Mouse (Mus musculus) lung, adult 18-20 months (tissue): ENCODE results near the gene Kif26b.

Source experiments
- DNase-seq, 2 experiments: peaks; one replicate each; pipeline ENCODE4 v3.0.0; 2022; ENCODE audit warnings: mixed read lengths in 2 of 2

Gene Kif26b

GRCm38 (mm10) chr1:178528431-178529351 lies at the start of gene Kif26b:
Gene Kif26b, plus strand, starts transcription at chr1:178529125.
- DNase-seq, result peak; percentile 9 to 19

DNA sequence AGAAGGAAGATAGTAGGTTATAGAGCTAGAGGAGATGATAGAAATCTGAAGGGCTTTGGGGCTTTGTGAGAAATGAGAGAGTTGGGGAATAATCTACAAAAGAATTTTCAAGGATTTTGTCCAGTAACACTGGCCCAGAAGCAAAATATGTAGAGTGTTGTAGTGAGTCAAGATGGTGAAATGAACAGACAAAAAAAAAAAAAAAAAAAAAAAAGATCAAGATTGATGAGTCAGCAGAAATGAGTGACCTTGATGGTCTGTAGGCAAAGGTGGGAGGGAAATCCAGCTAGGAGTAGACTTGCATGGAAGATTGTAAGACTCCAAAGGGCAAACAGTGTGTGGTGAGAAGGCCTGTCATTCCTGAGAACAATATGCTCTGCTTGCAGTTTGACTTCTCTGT lies 45.1 kb upstream of the Kif26b start:
- DNase-seq, result no peak

DNA sequence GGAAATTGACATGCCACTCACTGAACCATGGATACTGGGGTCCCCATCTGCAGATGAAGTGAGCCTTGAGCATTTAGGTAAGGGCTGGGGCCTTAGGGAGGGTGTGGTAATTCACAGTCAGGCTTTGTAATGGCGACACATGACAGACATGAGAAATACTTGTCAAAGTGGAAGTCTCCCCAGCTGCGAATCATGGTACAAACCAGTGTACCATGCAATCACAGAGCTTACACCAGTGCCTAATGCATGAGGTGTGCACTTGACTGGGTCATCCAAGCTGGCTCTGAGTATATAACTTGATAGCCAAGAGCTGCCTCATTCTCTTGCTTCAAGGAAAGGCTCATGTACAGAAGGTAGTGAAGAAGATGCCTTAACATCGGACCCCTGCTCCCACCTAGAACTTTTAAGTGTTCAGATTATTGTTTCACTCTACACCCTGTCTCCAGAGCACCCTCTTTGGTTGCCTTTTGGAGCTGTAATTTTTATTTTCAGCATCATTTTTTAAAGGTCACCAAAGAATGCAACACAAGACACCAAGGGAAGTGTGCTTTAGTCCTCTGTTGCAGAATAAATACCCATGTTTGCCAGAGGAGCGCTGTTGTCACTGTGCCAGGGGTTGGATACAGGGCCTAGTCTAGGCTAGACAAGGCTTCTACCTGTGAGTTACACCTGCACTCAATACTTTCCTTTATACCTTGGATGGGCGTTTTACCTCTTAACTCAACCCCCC lies 43.6 kb upstream of the Kif26b start:
- DNase-seq, result no peak

GRCm38 (mm10) chr1:178485868-178486220 lies 43.1 kb upstream of the Kif26b start:
- no peak for DNase-seq

- DNase-seq, result no peak
These were observed 42.1 kb upstream of the Kif26b start for GRCm38 (mm10) chr1:178486828-178487227.

GRCm38 (mm10) chr1:178489127-178489526 lies 39.8 kb upstream of the Kif26b start:
- DNase-seq, result no peak

- no peak for DNase-seq
These were observed 37.2 kb upstream of the Kif26b start for GRCm38 (mm10) chr1:178491733-178492132.

DNA sequence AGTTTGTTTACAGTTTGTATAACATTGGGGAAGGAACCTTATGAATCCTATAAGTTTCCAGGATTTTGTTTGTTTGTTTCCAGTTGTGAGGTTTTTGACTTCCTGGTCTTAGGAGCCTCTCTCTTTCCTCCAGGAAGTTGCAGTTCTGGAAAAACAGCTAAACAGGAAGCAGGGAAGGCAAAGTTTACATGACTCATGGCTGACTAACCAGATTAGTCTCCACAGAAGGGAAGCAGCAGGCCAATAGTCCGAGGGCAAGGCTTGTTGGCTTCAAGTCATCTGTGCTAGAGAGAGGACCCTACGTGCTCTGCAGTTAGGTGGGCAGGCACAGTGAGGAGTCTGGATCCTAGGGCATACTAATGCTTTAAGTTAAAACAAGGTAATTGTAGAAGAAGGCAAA lies 36.4 kb upstream of the Kif26b start:
- DNase-seq, result no peak

DNA sequence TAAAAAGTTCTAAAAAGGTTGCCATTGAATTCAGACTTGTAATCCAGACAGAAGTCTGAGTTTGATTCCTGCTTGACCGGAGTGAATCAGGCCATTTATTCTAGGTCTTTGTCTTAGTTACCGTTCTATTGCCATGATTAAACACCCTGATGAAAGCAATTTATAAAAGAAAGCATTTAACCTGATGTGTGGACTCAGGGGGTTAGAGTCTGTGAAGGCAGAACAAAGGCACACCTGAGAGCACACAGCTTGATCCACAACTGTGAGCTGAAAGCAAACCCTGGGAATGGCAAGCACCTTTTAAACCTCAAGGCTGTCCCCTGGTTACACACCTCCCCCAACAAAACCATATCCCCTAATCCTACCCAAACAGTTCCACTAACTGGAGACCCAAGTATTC lies 32.7 kb upstream of the Kif26b start:
- no peak for DNase-seq

DNA sequence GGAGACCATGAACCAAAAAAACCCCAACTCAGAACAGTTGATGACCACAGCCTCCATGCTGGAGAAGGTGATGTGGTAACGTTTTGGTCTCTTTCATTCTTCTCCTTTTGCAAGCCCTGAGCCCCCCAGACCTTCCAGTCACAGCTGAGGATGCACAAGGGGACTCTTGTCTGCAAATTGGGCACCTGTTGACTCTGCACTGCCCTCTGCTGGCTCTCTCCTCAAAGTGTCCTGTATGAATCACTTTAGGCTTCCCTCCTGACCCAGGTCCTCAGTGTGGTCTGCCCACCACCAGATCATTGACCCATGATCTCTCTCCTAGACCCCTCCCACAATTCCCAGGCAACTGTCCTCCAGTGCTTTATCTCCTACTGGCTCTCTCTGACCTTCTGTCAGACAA lies 32.1 kb upstream of the Kif26b start:
- DNase-seq, result peak; percentile 12 to 18

DNA sequence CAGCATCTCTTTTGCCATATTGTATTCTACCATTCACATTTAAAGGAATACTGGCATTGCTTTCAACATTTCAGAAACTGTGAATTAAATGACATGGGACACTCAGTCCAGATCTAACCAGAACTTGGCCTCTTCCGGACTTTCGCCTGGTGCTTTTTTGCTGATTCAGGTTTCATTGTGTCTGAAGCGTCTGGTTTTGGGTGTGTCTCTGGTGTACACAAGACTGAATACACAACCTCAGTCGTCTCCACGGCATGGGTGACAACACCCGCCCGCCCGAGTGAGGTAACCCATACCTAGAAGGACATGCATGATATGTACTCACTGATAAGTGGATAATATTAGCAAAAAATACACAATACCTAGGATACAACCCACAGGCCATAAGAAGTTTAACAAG lies 22.0 kb upstream of the Kif26b start:
- no peak for DNase-seq

DNA sequence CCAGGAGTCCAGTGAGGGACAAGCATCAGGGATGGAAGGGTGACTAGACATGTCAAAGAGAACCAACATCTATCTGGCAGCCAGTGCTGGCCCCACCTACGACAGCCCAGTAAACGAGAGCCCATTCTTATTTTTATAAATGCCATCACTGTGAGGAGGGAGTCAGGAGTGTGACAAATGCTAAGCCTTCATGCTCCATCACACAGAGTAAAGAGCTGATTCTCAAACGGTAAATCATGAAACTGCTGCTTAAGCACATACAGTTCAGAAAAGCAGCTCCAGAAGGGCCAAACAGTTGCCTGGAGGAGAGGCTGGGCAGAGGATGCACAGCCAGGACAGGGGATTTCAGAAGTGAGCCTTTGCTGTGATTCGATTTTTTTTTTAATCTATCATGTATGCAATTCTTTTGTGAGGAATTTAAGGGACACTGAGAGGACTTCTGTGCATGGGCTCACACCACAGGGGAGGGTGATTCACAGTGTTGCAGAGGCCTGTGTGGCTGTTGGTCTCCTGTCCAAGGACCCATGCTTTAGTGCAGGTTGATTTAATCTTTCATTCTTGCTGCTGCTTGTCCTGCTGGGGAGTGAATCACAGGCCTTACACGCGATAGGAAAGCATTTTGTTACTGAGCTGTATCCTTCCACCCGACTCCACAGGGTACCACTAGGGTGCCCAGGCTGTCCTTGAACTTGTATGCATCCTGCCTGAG lies 16.4 kb upstream of the Kif26b start:
- no peak for DNase-seq

- DNase-seq, result no peak
These were observed 15.0 kb upstream of the Kif26b start for GRCm38 (mm10) chr1:178513954-178514353.

GRCm38 (mm10) chr1:178515839-178516238 lies 13.1 kb upstream of the Kif26b start:
- DNase-seq, result no peak

GRCm38 (mm10) chr1:178522389-178522788 lies 6.5 kb upstream of the Kif26b start:
- no peak for DNase-seq

DNA sequence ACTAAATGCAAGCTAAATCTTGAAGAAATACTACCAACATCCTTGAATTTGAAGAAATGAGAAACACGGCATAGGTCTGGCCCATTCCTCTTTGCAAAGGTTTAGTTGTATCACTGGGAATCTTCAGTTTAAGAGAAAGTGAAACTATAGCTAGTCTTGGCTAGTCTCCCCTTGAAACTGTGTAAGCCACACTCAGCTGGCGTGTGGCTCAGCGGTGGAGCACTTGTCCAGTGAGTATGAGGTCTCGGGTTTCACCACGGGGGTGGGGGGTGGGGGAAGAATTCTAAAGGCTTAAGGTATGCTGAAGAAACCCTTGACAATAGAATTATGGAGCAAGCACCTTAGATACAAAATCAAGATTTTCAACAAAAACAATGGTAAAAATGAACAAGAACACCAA lies 5.8 kb upstream of the Kif26b start:
- DNase-seq, result no peak

DNA sequence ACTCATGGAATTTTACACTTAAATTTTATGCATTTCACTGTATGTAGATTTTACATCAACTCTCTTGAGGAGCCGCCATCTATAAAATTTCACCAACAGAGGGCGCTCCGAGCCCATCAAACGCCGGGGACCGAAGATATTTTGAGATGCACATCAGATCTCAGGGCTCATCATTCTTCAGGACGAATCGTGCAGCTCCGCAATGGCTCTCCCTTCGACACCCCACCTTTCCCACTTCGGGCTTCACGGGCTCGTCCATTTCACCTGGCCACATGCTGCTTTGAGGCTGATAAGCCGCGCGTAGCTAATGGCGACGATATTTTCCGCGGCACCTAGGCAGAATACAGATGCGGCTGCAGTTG lies 1.8 kb upstream of the Kif26b start:
- peak; percentile 27 to 53 for DNase-seq

GRCm38 (mm10) chr1:178527547-178528361 lies 1.2 kb upstream of the Kif26b start:
- peak; percentile 9 to 24 for DNase-seq

DNA sequence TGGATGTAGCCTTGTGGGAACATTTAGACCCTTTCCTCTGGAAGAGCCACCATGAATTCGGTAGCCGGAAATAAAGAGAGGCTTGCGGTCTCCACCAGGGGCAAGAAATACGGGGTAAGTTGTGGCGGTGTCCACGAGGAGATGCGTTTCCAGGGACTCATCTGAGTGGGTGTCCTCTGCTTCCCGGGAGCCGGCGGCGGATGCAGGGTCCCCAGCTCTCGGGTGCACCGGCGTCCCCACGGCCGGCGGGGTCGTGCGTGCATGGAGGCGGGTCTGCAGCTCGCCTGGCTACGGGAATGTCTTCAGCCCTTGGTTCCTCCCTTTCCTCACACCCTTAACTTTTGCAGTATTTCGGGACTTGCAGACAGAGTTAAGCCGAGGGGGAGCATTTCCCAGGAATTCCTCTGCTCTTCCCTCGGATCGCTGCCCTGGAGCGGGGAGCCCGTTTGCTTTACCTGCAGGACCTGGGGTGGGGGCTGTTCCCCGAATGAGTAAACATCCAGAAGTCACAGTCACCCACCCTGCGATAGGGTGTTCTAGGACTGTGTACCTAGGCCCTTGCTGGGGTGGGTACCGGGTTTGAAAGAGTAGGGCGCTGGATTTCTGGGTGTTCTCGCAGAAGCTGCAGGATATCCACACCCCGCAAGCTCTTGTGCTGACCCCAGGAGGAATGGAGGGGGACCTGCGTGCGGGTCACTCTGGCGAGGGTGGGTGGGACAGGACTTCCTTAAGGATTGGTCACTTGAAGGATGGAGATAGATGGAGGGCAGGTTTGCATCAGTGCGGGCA lies 781 bp downstream of the Kif26b start:
- no peak for DNase-seq

DNA sequence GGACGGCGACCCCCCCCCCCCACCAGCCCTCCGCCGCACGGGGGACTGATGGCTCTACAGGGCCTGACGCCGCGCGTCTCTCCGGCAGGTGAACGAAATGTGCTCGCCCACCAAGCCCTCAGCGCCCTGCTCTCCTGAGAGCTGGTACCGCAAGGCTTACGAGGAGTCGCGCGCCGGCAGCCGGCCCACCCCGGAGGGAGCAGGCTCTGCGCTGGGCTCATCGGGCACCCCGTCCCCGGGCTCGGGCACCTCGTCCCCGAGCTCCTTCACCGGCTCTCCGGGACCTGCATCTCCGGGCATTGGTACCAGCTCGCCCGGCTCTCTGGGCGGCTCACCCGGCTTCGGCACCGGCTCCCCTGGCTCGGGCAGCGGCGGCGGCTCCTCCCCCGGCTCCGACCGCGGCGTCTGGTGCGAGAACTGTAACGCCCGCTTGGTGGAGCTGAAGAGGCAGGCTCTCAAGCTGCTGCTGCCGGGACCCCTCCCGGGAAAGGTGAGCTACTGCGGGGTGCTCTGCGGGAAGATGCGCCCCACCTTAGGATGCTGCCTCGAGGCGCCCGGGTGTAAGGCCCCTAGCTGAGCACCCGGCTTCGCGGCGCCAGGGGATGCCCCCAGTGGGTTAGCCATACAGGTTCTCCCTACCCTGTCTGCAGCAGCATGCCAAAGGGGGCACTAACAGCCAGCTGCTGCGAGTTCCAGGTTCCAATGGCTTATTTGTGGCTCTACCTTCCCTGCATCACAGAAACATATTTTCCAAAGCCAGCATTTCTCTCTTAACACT lies 1.6 kb downstream of the Kif26b start:
- peak; percentile 64 to 74 for DNase-seq

DNA sequence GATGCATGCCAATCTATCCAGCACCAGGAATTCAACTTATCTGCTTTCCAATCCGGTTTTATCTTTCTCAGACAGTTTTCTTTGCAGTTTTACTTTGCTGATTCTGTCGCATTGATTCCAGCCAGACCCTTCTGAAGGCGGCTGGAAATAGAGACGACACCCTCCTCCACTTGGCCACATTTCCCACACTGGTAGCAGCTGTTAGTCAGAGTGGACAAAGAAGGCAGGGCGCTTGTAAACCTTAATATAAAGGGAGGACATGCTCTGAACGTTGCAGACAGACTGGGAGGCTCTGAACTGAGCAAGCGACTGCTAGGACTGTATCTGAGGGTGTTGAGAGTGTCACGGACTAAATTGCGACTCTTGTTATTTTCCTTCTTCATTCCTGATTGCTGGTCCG lies 11.3 kb downstream of the Kif26b start:
- DNase-seq, result no peak
